Comparison of ENCODE assay signal across 8 mouse cellular contexts in the genomic region with DNA sequence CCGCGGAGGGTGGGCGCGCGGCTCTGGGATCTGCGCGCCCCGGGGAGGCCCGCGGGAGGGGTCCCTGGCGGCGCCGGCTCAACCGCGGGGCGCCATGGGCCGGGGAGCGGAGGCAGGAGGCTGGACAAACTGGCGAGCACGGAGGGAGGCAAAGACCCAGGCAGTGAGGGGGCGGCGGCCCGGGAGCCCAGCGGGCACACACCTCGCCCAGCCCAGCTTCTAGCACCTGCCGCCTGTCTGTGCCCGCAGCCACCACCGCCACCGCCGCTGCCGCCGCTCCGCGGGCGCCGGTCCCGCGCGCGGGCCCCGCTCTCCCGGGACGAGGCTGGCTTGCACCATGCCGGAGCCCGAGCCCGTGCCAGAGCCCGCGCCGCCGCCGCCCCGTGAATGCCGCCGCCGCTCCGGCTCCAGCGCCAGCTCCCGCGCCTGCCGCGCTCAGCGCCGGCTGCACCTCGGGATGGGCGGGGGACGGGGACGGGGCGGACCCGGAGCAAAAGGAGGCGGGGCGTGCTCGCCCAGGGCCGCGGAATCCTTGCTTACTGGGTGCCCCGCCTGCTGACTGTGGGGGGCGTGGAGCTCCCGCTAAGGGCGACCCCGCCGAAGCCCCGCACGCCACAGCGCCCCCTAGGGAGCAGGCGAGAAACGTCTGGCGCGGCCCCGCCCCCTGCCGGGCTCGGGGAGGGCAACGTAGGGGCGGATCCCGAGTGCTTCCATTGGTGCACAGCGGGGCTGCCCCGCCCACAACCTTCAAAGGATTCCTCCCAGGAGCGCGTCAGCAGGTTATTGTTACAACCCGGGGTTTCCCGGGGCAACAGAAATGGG. TPM values are rescaled to one million over a fixed set of nuclear protein-coding genes. Genes with fewer than 3 reads are reported as not detected.
DNase-seq lines count a peak whose midpoint lies in the region; ATAC-seq and TF ChIP-seq lines count a peak whose summit lies in the region.

Gene Foxo6 (minus strand): TSS at position 60 of the 822 bp plus-strand sequence.

- peak; percentile 39; the same call in 1 of the 2 replicates for TF ChIP-seq CTCF in lung, adult 2 months (IDR thresholded peaks at IDR 0.05; ENCODE audit: insufficient read depth, low read length)
- peak; percentile 50; the same call in 1 of the 2 replicates for TF ChIP-seq CTCF in olfactory bulb, adult 2 months (IDR thresholded peaks at IDR 0.05; ENCODE audit: insufficient read depth, low read depth, low read length)
- peak; percentile 91; the same call in 1 of the 2 replicates for TF ChIP-seq CTCF in thymus, adult 2 months (IDR thresholded peaks at IDR 0.05; ENCODE audit: borderline replicate concordance, control insufficient read depth, extremely low read depth, insufficient read depth, low read length, poor library complexity)

- DNase-seq in ES-E14 (ENCODE audit: low read depth, low spot score) = peak; percentile 97
- peak; percentile 84 for DNase-seq in cerebellum, adult 11-12 months
- DNase-seq in heart, postnatal 25 days (ENCODE audit: low spot score) = peak; percentile 93
- peak; percentile 97 to 98 for DNase-seq in layer of hippocampus, adult 18-20 months (ENCODE audit: low spot score in 2 of 2)
- peak; percentile 99 for DNase-seq in lung, adult 2 months
- peak; percentile 96 for DNase-seq in thymus, adult 2 months

- no peaks in the 10 kb centered on the region for H3K36me3 ChIP-seq in ES-E14 (ENCODE audit: control insufficient read depth, insufficient read depth, low read length, poor library complexity, severe bottlenecking)
- no peaks in the 10 kb centered on the region for H3K36me3 ChIP-seq in forebrain, embryonic 15.5 days
- H3K36me3 ChIP-seq in thymus, adult 2 months (ENCODE audit: control insufficient read depth, insufficient read depth, low read length) = no peaks in the 10 kb centered on the region

- peak within 1 kb of the TSS; percentile 68 for H3K9ac ChIP-seq in ES-E14 (ENCODE audit: insufficient read depth, low read depth, low read length, poor library complexity, severe bottlenecking)
- peak within 1 kb of the TSS; percentile 97 for H3K9ac ChIP-seq in forebrain, embryonic 15.5 days (replicated peaks)

- no peak within 1 kb of the TSS for H3K27ac ChIP-seq in ES-E14 (ENCODE audit: insufficient read depth, low read depth, low read length, poor library complexity, severe bottlenecking)
- peak within 1 kb of the TSS; percentile 97 for H3K27ac ChIP-seq in forebrain, embryonic 15.5 days (replicated peaks)
- no peak within 1 kb of the TSS for H3K27ac ChIP-seq in olfactory bulb, adult 2 months (ENCODE audit: insufficient read depth, low read depth, low read length)
- H3K27ac ChIP-seq in thymus, adult 2 months (ENCODE audit: control insufficient read depth, insufficient read depth, low read length) = no peak within 1 kb of the TSS

- no peaks in the 10 kb centered on the region for H3K9me3 ChIP-seq in ES-E14 (ENCODE audit: control insufficient read depth, insufficient read depth, low read depth, low read length)
- no peaks in the 10 kb centered on the region for H3K9me3 ChIP-seq in forebrain, embryonic 15.5 days

- H3K4me3 ChIP-seq in ES-E14 (ENCODE audit: insufficient read depth in 1 of 2, low read depth in 1 of 2, low read length in 2 of 2, poor library complexity in 1 of 2, severe bottlenecking in 1 of 2) = peak within 1 kb of the TSS; percentile 72
- peak within 1 kb of the TSS; percentile 61 for H3K4me3 ChIP-seq in forebrain, embryonic 15.5 days
- H3K4me3 ChIP-seq in lung, adult 2 months (replicated peaks; ENCODE audit: extremely low read depth, low read depth, low read length) = peak within 1 kb of the TSS; percentile 53
- peak within 1 kb of the TSS; percentile 62 for H3K4me3 ChIP-seq in olfactory bulb, adult 2 months (ENCODE audit: insufficient read depth, low read depth, low read length)
- H3K4me3 ChIP-seq in thymus, adult 2 months (ENCODE audit: control insufficient read depth, insufficient read depth, low read length) = peak within 1 kb of the TSS; percentile 38

- H3K4me2 ChIP-seq in forebrain, embryonic 15.5 days (replicated peaks) = peak within 1 kb of the TSS; percentile 84

- H3K27me3 ChIP-seq in forebrain, embryonic 15.5 days = no peaks in the 10 kb centered on the region
- H3K27me3 ChIP-seq in thymus, adult 2 months (ENCODE audit: control insufficient read depth, insufficient read depth, low read length) = peaks cover 9% of the 10 kb centered on the region; the same call in 1 of the 2 replicates

- ATAC-seq in forebrain, embryonic 15.5 days (replicated peaks) = peak; percentile 82

- in situ Hi-C loops in ES-E14 (cut with MboI; ENCODE audit: low sequenced_read_pairs in 2 of 2, unreplicated experiment in 2 of 2) = no loop called here

- intact Hi-C loops in heart, postnatal 25 days (cut with DNase I) = loop anchor here (10.0 kb wide), 1 partner anchor 277 kb away; no protein-coding TSS in a partner anchor

- TF ChIP-seq POLR2A in lung, adult 2 months (IDR thresholded peaks at IDR 0.05; ENCODE audit: borderline replicate concordance, extremely low read depth, low read depth, low read length) = no peak
- TF ChIP-seq POLR2A in olfactory bulb, adult 2 months (IDR thresholded peaks at IDR 0.05; ENCODE audit: insufficient read depth, low read depth, low read length) = peak; percentile 34; the same call in 1 of the 2 replicates
- no peak for TF ChIP-seq POLR2A in thymus, adult 2 months (IDR thresholded peaks at IDR 0.05; ENCODE audit: control insufficient read depth, extremely low read depth, insufficient read depth, low read length, poor library complexity)

- H3K4me1 ChIP-seq in ES-E14 (ENCODE audit: control insufficient read depth in 2 of 2, insufficient read depth in 2 of 2, low read length in 2 of 2, poor library complexity in 1 of 2) = peaks cover 0 to 8% of the 10 kb centered on the region in 2 experiments; a peak in 2 of 4 replicates
- H3K4me1 ChIP-seq in forebrain, embryonic 15.5 days = peaks cover 42% of the 10 kb centered on the region
- H3K4me1 ChIP-seq in lung, adult 2 months (ENCODE audit: control insufficient read depth, insufficient read depth, low read length) = peaks cover 7% of the 10 kb centered on the region
- peaks cover 46% of the 10 kb centered on the region for H3K4me1 ChIP-seq in olfactory bulb, adult 2 months (ENCODE audit: control insufficient read depth, insufficient read depth, low read length)
- H3K4me1 ChIP-seq in thymus, adult 2 months (replicated peaks; ENCODE audit: control insufficient read depth, insufficient read depth, low read length) = peaks cover 23% of the 10 kb centered on the region

- under 1% methylated on average over 80 of the region's 99 CpGs for WGBS in forebrain, embryonic 15.5 days
- under 1% methylated on average over 89 of the region's 99 CpGs for WGBS in lung, adult 2 months
- WGBS in olfactory bulb, adult 2 months = 2% methylated on average over 97 of the region's 99 CpGs
- WGBS in thymus, adult 2 months = 4% methylated on average over 95 of the region's 99 CpGs

TF ChIP-seq in ES-E14, 5 proteins besides CTCF, POLR2A, EP300 and RAD21:
- TF ChIP-seq ZNF384 (IDR thresholded peaks at IDR 0.05; ENCODE audit: low read depth, low read length) (no peak), HCFC1 (IDR thresholded peaks at IDR 0.05; ENCODE audit: borderline replicate concordance, insufficient read depth, low read length) (0 out of 2 replicates have a peak, but pooled peaks have one; percentile 23)

RNA-seq across cellular contexts. Expression of gene Foxo6, which starts in this region (rescaled TPM):
- total RNA-seq in ES-E14 (2012; rRNA removed) = 0.98 and 1.2 TPM in 2 replicates
- 4.4 and 5.3 TPM in 2 replicates for polyA plus RNA-seq in forebrain, embryonic 15.5 days (2015; fragmentation: Nextera tagmentation; extraction: Ambion mirVana)
- total RNA-seq in heart, postnatal 25 days (2021) = 1 to 10 TPM; 2.6 to 5.6 TPM
- 10 to 100 TPM; 40.7 to 40.9 TPM for total RNA-seq in layer of hippocampus, adult 18-20 months (2021)
- 3.1 and 4.1 TPM in 2 replicates for polyA plus RNA-seq in lung, adult 2 months (2012; rRNA removed)
- polyA plus RNA-seq in olfactory bulb, adult 2 months (2012; ENCODE audit: insufficient read depth, insufficient read length, low replicate concordance, missing spikeins) = not detected in 2 replicates
- polyA plus RNA-seq in thymus, adult 2 months (2012; rRNA removed) = 0.47 and 0.82 TPM in 2 replicates

Comparison
In these comparisons a context has a peak if more than half of its experiments do, and no peak if none do; other contexts are left out.
1. RNA of gene Foxo6 (total RNA-seq): 40.7 to 40.9 TPM in layer of hippocampus, adult 18-20 months; 2.6 to 5.6 TPM in heart, postnatal 25 days and 0.98 to 1.2 TPM in ES-E14; every median in the first group is over 4 times any median in the second.
2. Peak in DNase-seq and H3K4me3 ChIP-seq in thymus, adult 2 months; RNA of the gene not detected or under 1 TPM.
3. CTCF ChIP-seq: peak in every context shown above with its lines; median percentile 91 in thymus, adult 2 months; 50 in olfactory bulb, adult 2 months; 39 in lung, adult 2 months.
4. Peak in every context shown above with its lines, with median percentiles within 50 percentile points of each other: DNase-seq and H3K4me3 ChIP-seq.